Mouse (Mus musculus): ENCODE measurements around the gene Nkx6-2.

DNA sequence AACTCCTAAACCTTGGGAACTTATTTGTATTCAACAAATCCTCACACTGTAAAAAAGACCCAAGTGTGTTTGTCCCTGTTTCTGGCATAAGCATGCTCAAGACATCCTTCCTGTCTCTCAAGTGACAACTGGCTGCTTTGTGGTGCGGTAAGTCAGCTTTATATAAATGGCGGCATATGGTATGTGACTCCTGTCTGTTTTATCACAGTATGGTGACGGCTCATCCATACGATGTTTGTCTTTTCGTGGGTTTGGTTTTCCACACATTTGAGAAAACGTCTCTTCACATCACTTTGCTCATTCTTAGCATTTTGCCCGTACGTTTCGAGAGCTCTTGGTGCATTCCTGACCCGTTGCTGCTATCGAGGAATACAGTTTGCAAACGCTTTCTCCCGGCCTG lies 40.0 kb upstream of the Nkx6-2 start:
- no peak for TF ChIP-seq CTCF (IDR thresholded peaks at IDR 0.05; ENCODE audit: borderline replicate concordance, insufficient read depth, low read length)
- TF ChIP-seq POLR2A (IDR thresholded peaks at IDR 0.05; ENCODE audit: low read depth, low read length) = no peak

Measured in embryonic fibroblast, embryonic 13.5 days (primary cell).